Mouse (Mus musculus) MEL (cell line): Measurements from ENCODE around the gene H2afj.

ENCODE experiments used
- CHD2 ChIP-seq: IDR thresholded peaks from 2 replicates; pipeline ENCODE4 v1.6.1; 2011; ENCODE audit warnings: low read length, improper control_type of control experiment
- CTCF ChIP-seq, 3 experiments: IDR thresholded peaks in 2 of 3; conservative IDR thresholded peaks in 1 of 3; 2 replicates each; pipeline ENCODE4 v1.5.1; 2011 to 2012; ENCODE audit warnings: low read length in 3 of 3, low read depth in 2 of 3, mild to moderate bottlenecking in 2 of 3, improper control_type of control experiment in 1 of 3, inconsistent platforms in 1 of 3, mixed read lengths in 1 of 3, moderate library complexity in 1 of 3; ENCODE audit not compliant: control insufficient read depth in 1 of 3, insufficient read depth in 1 of 3, poor library complexity in 1 of 3, severe bottlenecking in 1 of 3
- EP300 ChIP-seq, 2 experiments: IDR thresholded peaks; 2 replicates each; pipeline ENCODE4 v1.6.1; 2011; ENCODE audit warnings: improper control_type of control experiment in 2 of 2, low read length in 2 of 2, low read depth in 1 of 2, mild to moderate bottlenecking in 1 of 2
- GATA1 ChIP-seq: IDR thresholded peaks from 2 replicates; pipeline ENCODE4 v1.6.1; 2011; ENCODE audit warnings: low read depth, low read length, improper control_type of control experiment
- MYC ChIP-seq: IDR thresholded peaks from 2 replicates; pipeline ENCODE4 v1.6.1; 2011; ENCODE audit warnings: low read depth, mild to moderate bottlenecking, low read length, improper control_type of control experiment, moderate library complexity
- NRF1 ChIP-seq: IDR thresholded peaks from 2 replicates; pipeline ENCODE4 v1.6.1; 2014; ENCODE audit warnings: low read depth, mild to moderate bottlenecking, inconsistent platforms, low read length, improper control_type of control experiment, moderate library complexity; ENCODE audit not compliant: poor library complexity, insufficient read depth, severe bottlenecking
- POLR2A ChIP-seq, 2 experiments: IDR thresholded peaks; 2 replicates each; pipeline ENCODE4 v1.6.1; 2011 to 2012; ENCODE audit warnings: low read length in 2 of 2, mild to moderate bottlenecking in 2 of 2, control low read depth in 1 of 2, improper control_type of control experiment in 1 of 2, low read depth in 1 of 2, moderate library complexity in 1 of 2; ENCODE audit not compliant: control insufficient read depth in 1 of 2, insufficient read depth in 1 of 2, poor library complexity in 1 of 2
- RCOR1 ChIP-seq: IDR thresholded peaks from 2 replicates; pipeline ENCODE4 v1.6.1; 2012; ENCODE audit warnings: low read depth, mild to moderate bottlenecking, inconsistent platforms, low read length, improper control_type of control experiment
- TAL1 ChIP-seq: IDR thresholded peaks from 2 replicates; pipeline ENCODE4 v1.6.1; 2012; ENCODE audit warnings: mild to moderate bottlenecking, inconsistent platforms, low read length, moderate library complexity, mixed read lengths
- UBTF ChIP-seq: IDR thresholded peaks from 2 replicates; pipeline ENCODE4 v1.6.1; 2012; ENCODE audit warnings: low read depth, mild to moderate bottlenecking, inconsistent platforms, low read length, improper control_type of control experiment, moderate library complexity, borderline replicate concordance; ENCODE audit not compliant: insufficient read depth
- USF1 ChIP-seq: IDR thresholded peaks from 2 replicates; pipeline ENCODE4 v1.6.1; 2014; ENCODE audit warnings: low read depth, mild to moderate bottlenecking, inconsistent platforms, low read length, improper control_type of control experiment, moderate library complexity

DNA sequence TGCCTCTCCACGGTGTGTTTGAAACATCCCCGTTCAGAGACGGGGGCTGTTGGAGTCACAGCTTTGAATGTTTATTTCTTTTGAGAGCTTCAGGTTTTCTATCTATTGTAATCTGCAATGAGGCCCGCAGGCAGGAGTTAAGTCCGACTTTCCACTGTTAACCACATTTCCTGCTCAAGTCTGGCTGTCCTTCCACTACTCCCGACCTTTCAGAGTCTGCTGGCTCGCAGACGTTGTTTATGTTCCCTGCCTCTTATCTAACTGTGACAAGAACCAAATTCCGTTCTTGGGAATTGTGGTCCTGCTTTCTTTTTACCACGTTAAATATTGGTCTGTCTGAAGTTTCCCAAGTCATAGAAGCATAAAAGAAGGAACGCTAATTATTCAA lies 49.8 kb downstream of the H2afj start:
- TF ChIP-seq NRF1 (no peak), USF1 (no peak), GATA1 (no peak), UBTF (no peak), CHD2 (no peak), MYC (0 out of 2 replicates have a peak, but pooled peaks have one; percentile 2), CTCF (IDR thresholded peaks at IDR 0.05 in 2 of 3, conservative IDR thresholded peaks at IDR 0.05 in 1 of 3; ENCODE audit: control insufficient read depth in 1 of 3, insufficient read depth in 1 of 3, low read depth in 2 of 3, low read length in 3 of 3, poor library complexity in 1 of 3, severe bottlenecking in 1 of 3) (no peak; a peak in 1 of 6 replicates), POLR2A (IDR thresholded peaks at IDR 0.05; ENCODE audit: control insufficient read depth in 1 of 2, insufficient read depth in 1 of 2, low read depth in 1 of 2, low read length in 2 of 2, poor library complexity in 1 of 2) (no peak), TAL1 (no peak), EP300 (IDR thresholded peaks at IDR 0.05; ENCODE audit: low read depth in 1 of 2, low read length in 2 of 2) (no peak), RCOR1 (no peak)
